Mouse (Mus musculus) myocyte (in vitro differentiated cells): ENCODE data around the gene Atp11a. TPM values are rescaled to one million over a fixed set of nuclear protein-coding genes. Genes with fewer than 3 reads are reported as not detected.

Experiments used
- H3K27me3 ChIP-seq: one replicate; pipeline ENCODE4 v1.6.1; 2011; ENCODE audit not compliant: control insufficient read depth, insufficient read depth, insufficient read length
- H3K36me3 ChIP-seq: one replicate; pipeline ENCODE4 v1.6.1; 2011; ENCODE audit not compliant: control insufficient read depth, insufficient read depth
- H3K4me2 ChIP-seq: one replicate; pipeline ENCODE4 v1.6.1; 2011; ENCODE audit warnings: low read depth, control low read depth
- H3K4me3 ChIP-seq: one replicate; pipeline ENCODE4 v1.5.1; 2011; ENCODE audit warnings: mild to moderate bottlenecking, control low read depth, moderate library complexity
- H3K79me2 ChIP-seq: one replicate; pipeline ENCODE4 v1.6.1; 2011; ENCODE audit not compliant: control insufficient read depth, insufficient read depth
- H3ac ChIP-seq: one replicate; pipeline ENCODE4 v1.6.1; 2011; ENCODE audit not compliant: control insufficient read depth, insufficient read length
- CEBPB ChIP-seq: IDR thresholded peaks from 2 replicates; pipeline ENCODE4 v1.6.1; 2011; ENCODE audit warnings: mild to moderate bottlenecking, moderate library complexity; ENCODE audit not compliant: poor library complexity, insufficient read depth, severe bottlenecking
- E2F4 ChIP-seq: IDR thresholded peaks from one replicate; pipeline ENCODE4 v1.6.1; 2011; ENCODE audit warnings: mild to moderate bottlenecking, control low read depth, moderate library complexity; ENCODE audit not compliant: insufficient read depth
- MAX ChIP-seq: IDR thresholded peaks from one replicate; pipeline ENCODE4 v1.6.1; 2011; ENCODE audit warnings: low read depth, mild to moderate bottlenecking, control low read depth
- MYOD1 ChIP-seq, 3 experiments: IDR thresholded peaks; one replicate each; pipeline ENCODE4 v1.6.1; 2011; ENCODE audit warnings: control low read depth in 2 of 3, low read depth in 2 of 3, mild to moderate bottlenecking in 2 of 3, moderate library complexity in 1 of 3; ENCODE audit not compliant: insufficient read length in 2 of 3, control insufficient read depth in 1 of 3
- MYOG ChIP-seq, 3 experiments: IDR thresholded peaks; one replicate each; pipeline ENCODE4 v1.6.1; 2011; ENCODE audit warnings: control low read depth in 2 of 3, low read depth in 2 of 3, mild to moderate bottlenecking in 2 of 3; ENCODE audit not compliant: insufficient read length in 2 of 3, control insufficient read depth in 1 of 3, insufficient read depth in 1 of 3
- POLR2A ChIP-seq: IDR thresholded peaks from one replicate; pipeline ENCODE4 v1.6.1; 2011; ENCODE audit warnings: low read depth, mild to moderate bottlenecking, control low read depth, moderate library complexity; ENCODE audit not compliant: insufficient read length
- POLR2AphosphoS2 ChIP-seq: IDR thresholded peaks from one replicate; pipeline ENCODE4 v1.6.1; 2011; ENCODE audit warnings: low read depth, control low read depth; ENCODE audit not compliant: insufficient read length
- REST ChIP-seq: IDR thresholded peaks from one replicate; pipeline ENCODE4 v1.6.1; 2011; ENCODE audit warnings: mild to moderate bottlenecking, control low read depth, moderate library complexity; ENCODE audit not compliant: insufficient read depth, insufficient read length
- SRF ChIP-seq: IDR thresholded peaks from one replicate; pipeline ENCODE4 v1.6.1; 2011; ENCODE audit warnings: low read depth; ENCODE audit not compliant: control insufficient read depth, insufficient read length
- TCF12 ChIP-seq: IDR thresholded peaks from one replicate; pipeline ENCODE4 v1.6.1; 2011; ENCODE audit warnings: mild to moderate bottlenecking, control low read depth; ENCODE audit not compliant: poor library complexity, insufficient read depth, severe bottlenecking
- TCF3 ChIP-seq: IDR thresholded peaks from one replicate; pipeline ENCODE4 v1.6.1; 2011; ENCODE audit warnings: low read depth, control low read depth; ENCODE audit not compliant: insufficient read length
- USF1 ChIP-seq: IDR thresholded peaks from one replicate; pipeline ENCODE4 v1.6.1; 2011; ENCODE audit warnings: low read depth, mild to moderate bottlenecking, control low read depth, moderate library complexity
- polyA plus RNA-seq: library from polyadenylated mRNA; unstranded; fragments of >200 nt; fragmentation: generic; extraction: Trizol; gene quantifications from one replicate; pipeline ENCODE4 v1.2.1, GENCODE M21; 2012; ENCODE audit warnings: missing spikeins

Gene Atp11a
- polyA plus RNA-seq, 1 experiment, result 13.8 TPM

DNA sequence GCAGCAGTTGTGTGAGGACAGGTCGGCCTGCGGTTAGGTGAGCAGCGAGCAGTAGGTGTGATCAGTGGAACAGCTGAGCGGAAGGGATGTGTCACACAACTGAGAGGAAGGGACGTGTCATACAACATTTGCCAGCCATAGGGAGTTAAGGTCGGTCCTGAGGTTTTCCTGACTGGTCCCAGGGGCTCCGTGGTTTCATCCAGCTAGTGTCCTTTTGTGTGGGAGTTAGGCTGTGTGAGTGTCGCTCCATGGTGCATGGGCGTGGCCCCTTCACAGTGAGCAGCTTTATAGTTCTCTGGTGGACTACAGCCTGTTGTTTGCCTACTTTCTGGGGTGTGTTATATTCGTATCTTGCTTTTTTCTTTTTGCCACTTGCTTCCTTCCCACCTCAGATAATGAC lies 94.4 kb downstream of the Atp11a start:
- no peaks in the 10 kb centered on the region for H3K79me2 ChIP-seq
- peaks cover 5% of the 10 kb centered on the region for H3K36me3 ChIP-seq
- TF ChIP-seq TCF3 (no peak), SRF (no peak), CEBPB (no peak), POLR2AphosphoS2 (no peak), USF1 (no peak), MAX (no peak), POLR2A (no peak), MYOG (IDR thresholded peaks at IDR 0.05; ENCODE audit: control insufficient read depth in 1 of 3, insufficient read depth in 1 of 3, insufficient read length in 2 of 3, low read depth in 2 of 3) (no peak), MYOD1 (IDR thresholded peaks at IDR 0.05; ENCODE audit: control insufficient read depth in 1 of 3, insufficient read length in 2 of 3, low read depth in 2 of 3) (no peak), TCF12 (no peak), E2F4 (no peak), REST (no peak)
- H3K27me3 ChIP-seq, result no peaks in the 10 kb centered on the region
- no peak overlapping the region for H3ac ChIP-seq
- no peak overlapping the region for H3K4me3 ChIP-seq
- no peak overlapping the region for H3K4me2 ChIP-seq

DNA sequence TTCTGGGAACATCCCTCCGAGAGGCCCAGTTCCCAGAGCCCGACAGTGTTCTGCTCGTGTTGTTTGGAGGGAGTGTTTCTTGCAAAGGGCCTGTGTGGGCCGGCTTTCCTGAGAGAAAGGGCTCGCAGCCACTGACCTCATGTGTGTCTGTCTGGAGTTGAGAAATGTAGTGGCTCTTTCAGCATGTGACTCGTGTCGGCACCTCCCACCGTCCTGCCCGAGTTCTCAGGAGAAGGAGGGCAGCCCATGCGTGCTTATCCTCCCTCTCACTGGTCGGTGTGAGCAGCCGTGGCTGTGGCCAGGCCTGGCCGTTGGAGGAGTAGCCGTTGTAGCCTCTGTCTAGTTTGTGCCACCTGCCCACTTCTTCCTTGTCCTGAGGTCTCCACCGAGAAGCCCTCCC lies 99.2 kb downstream of the Atp11a start:
- Histone ChIP-seq H3K79me2 (no peaks in the 10 kb centered on the region), H3K4me2 (no peak overlapping the region), H3K27me3 (no peaks in the 10 kb centered on the region), H3ac (no peak overlapping the region), H3K36me3 (no peaks in the 10 kb centered on the region), H3K4me3 (no peak overlapping the region)
- no peak for TF ChIP-seq POLR2AphosphoS2
- TF ChIP-seq TCF12, result no peak
- no peak for TF ChIP-seq E2F4
- TF ChIP-seq SRF, result no peak
- TF ChIP-seq CEBPB, result no peak
- no peak for TF ChIP-seq POLR2A
- no peak for TF ChIP-seq MYOG (IDR thresholded peaks at IDR 0.05; ENCODE audit: control insufficient read depth in 1 of 3, insufficient read depth in 1 of 3, insufficient read length in 2 of 3, low read depth in 2 of 3)
- TF ChIP-seq USF1, result no peak
- TF ChIP-seq MAX, result no peak
- TF ChIP-seq REST, result no peak
- TF ChIP-seq TCF3, result no peak
- no peak for TF ChIP-seq MYOD1 (IDR thresholded peaks at IDR 0.05; ENCODE audit: control insufficient read depth in 1 of 3, insufficient read length in 2 of 3, low read depth in 2 of 3)

DNA sequence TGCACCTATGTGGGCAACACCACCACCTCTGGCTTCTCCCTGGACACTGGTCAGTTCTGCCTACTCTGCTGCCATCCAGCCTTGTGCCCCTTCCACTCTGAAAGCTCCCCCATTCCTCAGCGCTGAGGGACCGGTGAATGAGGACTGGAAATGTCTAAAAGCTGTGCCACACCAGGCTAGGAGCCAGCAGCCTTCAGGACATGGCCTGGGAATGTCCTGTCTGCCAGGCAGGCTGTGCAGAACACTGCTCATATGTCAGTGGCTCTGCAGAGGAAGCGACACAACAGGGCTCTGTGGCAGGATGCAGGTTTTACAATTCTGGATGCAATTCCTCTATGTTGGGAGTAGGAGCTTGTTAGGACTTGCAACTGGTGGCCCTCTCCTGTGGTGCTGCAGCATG lies 106.2 kb downstream of the Atp11a start:
- TF ChIP-seq MYOD1 (IDR thresholded peaks at IDR 0.05; ENCODE audit: control insufficient read depth in 1 of 3, insufficient read length in 2 of 3, low read depth in 2 of 3) (no peak), USF1 (no peak), REST (no peak), E2F4 (no peak)

DNA sequence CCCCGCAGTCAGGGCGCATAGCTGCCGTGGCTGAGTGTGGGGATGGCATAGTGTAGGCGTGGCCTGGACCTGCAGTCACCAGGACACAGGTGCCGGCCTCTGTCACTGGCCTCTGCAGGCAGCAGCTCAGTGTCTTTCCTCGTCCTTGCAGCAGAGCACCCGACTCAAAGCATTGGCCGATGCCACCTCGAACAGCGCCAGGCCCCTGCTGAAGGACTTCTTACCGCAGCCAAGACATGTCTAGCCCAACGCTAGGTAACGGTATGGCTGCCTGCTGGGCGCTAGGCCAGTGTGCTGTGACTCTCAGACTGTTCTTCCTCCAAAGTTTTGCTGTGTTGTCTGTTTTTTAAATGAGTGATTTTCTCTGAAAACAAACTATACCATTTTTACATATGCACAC lies 106.8 kb downstream of the Atp11a start:
- Histone ChIP-seq H3ac (no peak overlapping the region), H3K27me3 (no peaks in the 10 kb centered on the region), H3K79me2 (no peaks in the 10 kb centered on the region), H3K4me2 (no peak overlapping the region), H3K4me3 (no peak overlapping the region), H3K36me3 (no peaks in the 10 kb centered on the region)
- no peak for TF ChIP-seq SRF
- no peak for TF ChIP-seq POLR2AphosphoS2
- no peak for TF ChIP-seq TCF3
- TF ChIP-seq E2F4, result no peak
- TF ChIP-seq MAX, result no peak
- TF ChIP-seq TCF12, result no peak

More for the DNA sequence above, 106.2 kb downstream of the Atp11a start:
- H3K27me3 ChIP-seq, result no peaks in the 10 kb centered on the region
- H3ac ChIP-seq, result no peak overlapping the region
- no peaks in the 10 kb centered on the region for H3K79me2 ChIP-seq
- H3K4me3 ChIP-seq, result no peak overlapping the region
- no peak overlapping the region for H3K4me2 ChIP-seq
- H3K36me3 ChIP-seq, result no peaks in the 10 kb centered on the region

DNA sequence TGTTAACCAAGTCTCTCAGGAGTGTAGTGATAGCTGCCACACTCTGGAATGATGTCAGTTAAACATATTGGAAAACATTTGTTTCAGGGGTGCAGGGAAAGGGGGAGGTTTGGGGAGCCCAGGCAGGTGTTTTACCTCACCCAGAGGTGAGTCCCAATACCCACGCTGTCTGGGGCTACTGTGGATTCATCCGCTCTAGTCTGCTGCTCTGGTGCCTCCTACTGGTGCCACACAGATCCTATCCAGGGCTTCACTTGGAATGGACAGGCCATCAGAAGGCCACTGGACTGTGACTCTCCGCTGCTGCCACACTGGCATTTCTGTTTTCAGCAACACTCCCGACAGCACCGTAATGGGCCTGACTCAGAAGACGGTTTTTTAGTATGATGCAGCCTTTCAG lies 109.0 kb downstream of the Atp11a start:
- Histone ChIP-seq H3K4me2 (no peak overlapping the region), H3K4me3 (no peak overlapping the region), H3ac (no peak overlapping the region), H3K79me2 (no peaks in the 10 kb centered on the region), H3K36me3 (no peaks in the 10 kb centered on the region), H3K27me3 (no peaks in the 10 kb centered on the region)
- TF ChIP-seq SRF, result no peak
- TF ChIP-seq CEBPB, result no peak
- no peak for TF ChIP-seq USF1
- TF ChIP-seq E2F4, result no peak
- TF ChIP-seq TCF12, result no peak
- no peak for TF ChIP-seq MYOG (IDR thresholded peaks at IDR 0.05; ENCODE audit: control insufficient read depth in 1 of 3, insufficient read depth in 1 of 3, insufficient read length in 2 of 3, low read depth in 2 of 3)
- TF ChIP-seq TCF3, result no peak
- no peak for TF ChIP-seq MYOD1 (IDR thresholded peaks at IDR 0.05; ENCODE audit: control insufficient read depth in 1 of 3, insufficient read length in 2 of 3, low read depth in 2 of 3)
- TF ChIP-seq REST, result no peak
- TF ChIP-seq MAX, result no peak
- TF ChIP-seq POLR2AphosphoS2, result no peak
- TF ChIP-seq POLR2A, result no peak
